Mouse (Mus musculus) liver, adult 2 months (tissue): ENCODE measurements around the gene Ercc2.

Experiments used
- CTCF ChIP-seq: fragments of 200-500 bp; IDR thresholded peaks from 2 replicates; pipeline ENCODE4 v1.5.1; 2011; ENCODE audit warnings: low read depth, low read length, control low read depth
- POLR2A ChIP-seq: fragments of 200-500 bp; IDR thresholded peaks from 2 replicates; pipeline ENCODE4 v1.6.1; 2011; ENCODE audit warnings: low read length, control low read depth; ENCODE audit not compliant: insufficient read depth; ENCODE audit errors: extremely low read depth

DNA sequence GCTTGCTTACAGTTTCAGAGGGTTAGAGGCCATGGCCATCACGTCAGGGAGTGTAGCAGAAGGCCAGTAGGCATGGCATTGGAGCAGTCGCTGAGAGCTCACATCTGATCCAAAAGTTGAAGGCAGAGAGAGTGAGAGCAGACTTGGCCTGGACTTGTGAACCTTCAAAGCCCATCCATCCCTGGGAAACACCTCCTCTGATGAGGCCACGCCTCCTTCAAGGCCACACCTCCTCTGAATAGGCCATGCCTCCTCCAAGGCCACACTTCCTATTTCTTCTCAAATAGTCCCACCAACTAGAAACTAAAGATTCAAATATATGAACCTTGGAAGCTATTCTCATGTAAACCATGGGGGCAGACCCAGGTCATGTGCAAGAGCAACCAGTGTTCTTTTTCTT is 46.2 kb upstream of the Ercc2 start:
- TF ChIP-seq POLR2A (no peak), CTCF (no peak)
